Mouse (Mus musculus): ENCODE measurements around the gene Trub1. TPM values are rescaled to one million over a fixed set of nuclear protein-coding genes. Genes with fewer than 3 reads are reported as not detected.

Trub1 gene
- 2.3 and 2.7 TPM in 2 replicates for polyA plus RNA-seq (2012; rRNA removed)

DNA sequence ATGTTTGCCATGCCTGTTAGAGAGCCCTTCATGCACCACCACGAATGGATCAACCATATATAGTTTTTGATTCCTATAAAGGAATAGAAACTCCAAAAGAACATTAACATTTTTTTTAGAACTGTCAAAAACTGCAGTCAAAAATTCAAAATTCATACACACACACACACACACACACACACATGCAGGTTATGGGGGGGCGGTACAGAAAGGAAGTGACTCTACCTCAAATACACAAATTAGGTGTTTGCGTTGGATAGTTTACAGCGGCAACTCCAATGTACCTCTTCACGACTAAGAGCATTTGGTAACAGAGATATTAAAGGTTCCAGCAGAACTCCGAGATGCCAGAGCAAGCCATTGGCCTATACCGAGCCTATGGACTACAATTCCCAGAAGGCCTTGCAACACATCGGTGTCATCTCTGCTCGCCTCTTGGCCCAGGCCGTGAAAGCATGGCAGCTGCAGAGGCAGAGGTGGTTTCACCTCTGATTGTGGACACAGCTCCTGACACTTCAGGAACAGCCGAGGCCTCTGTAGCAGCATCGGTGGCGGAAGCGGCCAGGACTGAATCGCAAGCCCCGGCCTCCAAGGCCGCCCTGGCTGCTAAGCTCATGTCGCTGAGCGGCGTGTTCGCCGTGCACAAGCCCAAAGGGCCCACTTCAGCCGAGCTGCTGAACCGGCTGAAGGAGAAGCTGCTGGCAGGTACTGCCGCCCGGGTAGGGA, at the start of gene Trub1:
Gene Trub1, plus strand, starts transcription at position 421 of the 726 bp plus-strand sequence.
- Histone ChIP-seq H3K27me3 (ENCODE audit: control insufficient read depth, insufficient read depth, low read length) (no peaks in the 10 kb centered on the region), H3K4me1 (ENCODE audit: control insufficient read depth, insufficient read depth, insufficient read length) (no peaks in the 10 kb centered on the region; the same call in 1 of the 2 replicates), H3K4me3 (ENCODE audit: extremely low read depth, insufficient read depth, insufficient read length) (peak within 1 kb of the TSS; percentile 82), H3K27ac (ENCODE audit: insufficient read depth, low read length) (peak within 1 kb of the TSS; percentile 34), H3K36me3 (ENCODE audit: control insufficient read depth, insufficient read depth, low read length) (no peaks in the 10 kb centered on the region)
- peak; percentile 63 to 77 for DNase-seq (ENCODE audit: low read depth in 1 of 2, low spot score in 2 of 2)
- WGBS = 5% methylated on average over 26 of the region's 26 CpGs
- TF ChIP-seq CTCF (IDR thresholded peaks at IDR 0.05; ENCODE audit: extremely low read depth, insufficient read depth, insufficient read length, insufficient replicate concordance) (no peak), POLR2A (IDR thresholded peaks at IDR 0.05; ENCODE audit: low read depth, low read length) (peak; percentile 42)

DNA sequence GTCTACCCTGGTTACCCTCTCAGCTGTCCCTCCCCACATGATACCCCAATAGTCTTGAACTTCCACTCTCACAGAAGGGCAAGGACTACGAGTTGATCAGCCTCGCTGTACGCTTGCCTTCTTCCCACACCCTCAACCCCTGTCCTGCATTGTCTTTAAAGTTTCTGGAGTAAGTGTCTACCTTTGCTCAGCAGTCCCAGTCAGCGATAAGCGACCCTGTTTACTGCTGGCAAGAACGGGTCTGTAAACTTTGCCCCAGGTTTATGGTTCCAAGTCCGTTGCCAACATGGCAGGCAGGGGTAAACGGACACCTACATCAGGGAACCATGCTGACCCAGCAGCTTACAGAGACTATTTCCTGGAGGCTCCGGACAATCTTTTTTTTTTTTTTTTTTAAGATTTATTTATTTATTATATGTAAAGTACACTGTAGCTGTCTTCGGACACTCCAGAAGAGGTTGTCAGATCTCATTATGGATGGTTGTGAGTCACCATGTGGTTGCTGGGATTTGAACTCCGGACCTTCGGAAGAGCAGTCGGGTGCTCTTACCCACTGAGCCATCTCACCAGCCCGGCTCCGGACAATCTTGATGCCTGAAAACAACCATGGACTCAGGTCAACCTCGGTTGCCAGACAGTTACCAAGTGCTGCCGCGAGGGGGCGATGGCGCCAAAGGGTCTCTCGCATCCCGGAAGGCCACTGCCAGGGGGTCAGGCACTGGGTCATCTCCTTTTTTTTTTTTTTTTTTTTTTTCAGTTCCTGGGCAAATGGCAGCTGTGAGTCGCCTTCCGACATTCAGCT, 48.8 kb upstream of the Trub1 start:
- Histone ChIP-seq H3K27ac (ENCODE audit: insufficient read depth, low read length) (no peak overlapping the region), H3K27me3 (ENCODE audit: control insufficient read depth, insufficient read depth, low read length) (no peaks in the 10 kb centered on the region), H3K4me3 (ENCODE audit: extremely low read depth, insufficient read depth, insufficient read length) (no peak overlapping the region), H3K36me3 (ENCODE audit: control insufficient read depth, insufficient read depth, low read length) (no peaks in the 10 kb centered on the region), H3K4me1 (ENCODE audit: control insufficient read depth, insufficient read depth, insufficient read length) (no peaks in the 10 kb centered on the region)
- WGBS = 31% methylated on average over 24 of the region's 24 CpGs
- TF ChIP-seq POLR2A (IDR thresholded peaks at IDR 0.05; ENCODE audit: low read depth, low read length) (no peak), CTCF (IDR thresholded peaks at IDR 0.05; ENCODE audit: extremely low read depth, insufficient read depth, insufficient read length, insufficient replicate concordance) (peak; percentile 89)
- peak; percentile 15 to 64 for DNase-seq (ENCODE audit: low read depth in 1 of 2, low spot score in 2 of 2)

DNA sequence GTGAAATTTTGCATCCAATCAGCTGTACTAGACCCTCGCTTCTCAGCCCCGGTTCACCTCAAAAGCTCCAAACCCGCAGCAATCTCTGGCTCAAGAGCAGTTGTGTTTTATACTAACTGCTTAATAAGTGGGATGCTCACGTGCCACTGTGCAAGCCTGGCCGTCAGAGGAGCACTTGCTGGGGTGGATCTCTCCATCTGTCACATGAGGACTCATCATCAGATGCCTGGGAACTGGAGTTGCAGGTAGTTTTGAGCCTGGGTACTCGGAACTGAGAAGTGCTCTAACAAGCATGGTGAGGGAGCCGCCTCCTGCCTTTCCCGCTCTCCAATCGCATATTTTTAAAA, 48.2 kb upstream of the Trub1 start:
- TF ChIP-seq POLR2A (IDR thresholded peaks at IDR 0.05; ENCODE audit: low read depth, low read length) = no peak
- TF ChIP-seq CTCF (IDR thresholded peaks at IDR 0.05; ENCODE audit: extremely low read depth, insufficient read depth, insufficient read length, insufficient replicate concordance) = no peak
- H3K4me3 ChIP-seq (ENCODE audit: extremely low read depth, insufficient read depth, insufficient read length) = no peak overlapping the region
- H3K27ac ChIP-seq (ENCODE audit: insufficient read depth, low read length) = no peak overlapping the region
- no peak for DNase-seq (ENCODE audit: low read depth in 1 of 2, low spot score in 2 of 2)
- H3K4me1 ChIP-seq (ENCODE audit: control insufficient read depth, insufficient read depth, insufficient read length) = no peaks in the 10 kb centered on the region
- no peaks in the 10 kb centered on the region for H3K36me3 ChIP-seq (ENCODE audit: control insufficient read depth, insufficient read depth, low read length)
- no peaks in the 10 kb centered on the region for H3K27me3 ChIP-seq (ENCODE audit: control insufficient read depth, insufficient read depth, low read length)
- WGBS = 47% methylated on average over 9 of the region's 9 CpGs

DNA sequence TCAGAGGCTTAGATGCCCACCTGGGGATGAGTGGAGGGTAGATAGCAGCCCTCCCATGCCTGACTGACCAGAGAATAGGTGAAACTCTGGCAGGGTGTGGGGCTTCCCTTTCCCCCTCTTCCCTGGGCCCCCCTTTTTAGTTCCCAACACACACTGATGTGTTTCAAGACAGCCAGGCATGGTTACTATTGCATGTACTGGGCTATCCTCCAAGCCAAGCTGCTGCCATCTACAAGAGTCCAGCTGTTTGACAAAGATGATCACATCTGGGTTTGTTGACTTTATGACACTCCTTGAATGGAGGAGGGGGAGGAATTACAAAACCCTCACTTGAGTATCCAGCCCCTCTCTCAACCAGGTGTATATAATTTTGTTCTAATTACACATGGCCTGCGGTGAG, 44.8 kb upstream of the Trub1 start:
- no peak overlapping the region for H3K27ac ChIP-seq (ENCODE audit: insufficient read depth, low read length)
- H3K36me3 ChIP-seq (ENCODE audit: control insufficient read depth, insufficient read depth, low read length) = no peaks in the 10 kb centered on the region
- 92% methylated on average over 1 of the region's 1 CpGs for WGBS
- no peak overlapping the region for H3K4me3 ChIP-seq (ENCODE audit: extremely low read depth, insufficient read depth, insufficient read length)
- H3K4me1 ChIP-seq (ENCODE audit: control insufficient read depth, insufficient read depth, insufficient read length) = peaks cover 10% of the 10 kb centered on the region
- no peaks in the 10 kb centered on the region for H3K27me3 ChIP-seq (ENCODE audit: control insufficient read depth, insufficient read depth, low read length)
- DNase-seq (ENCODE audit: low read depth in 1 of 2, low spot score in 2 of 2) = no peak
- TF ChIP-seq CTCF (IDR thresholded peaks at IDR 0.05; ENCODE audit: extremely low read depth, insufficient read depth, insufficient read length, insufficient replicate concordance) (no peak), POLR2A (IDR thresholded peaks at IDR 0.05; ENCODE audit: low read depth, low read length) (no peak)

DNA sequence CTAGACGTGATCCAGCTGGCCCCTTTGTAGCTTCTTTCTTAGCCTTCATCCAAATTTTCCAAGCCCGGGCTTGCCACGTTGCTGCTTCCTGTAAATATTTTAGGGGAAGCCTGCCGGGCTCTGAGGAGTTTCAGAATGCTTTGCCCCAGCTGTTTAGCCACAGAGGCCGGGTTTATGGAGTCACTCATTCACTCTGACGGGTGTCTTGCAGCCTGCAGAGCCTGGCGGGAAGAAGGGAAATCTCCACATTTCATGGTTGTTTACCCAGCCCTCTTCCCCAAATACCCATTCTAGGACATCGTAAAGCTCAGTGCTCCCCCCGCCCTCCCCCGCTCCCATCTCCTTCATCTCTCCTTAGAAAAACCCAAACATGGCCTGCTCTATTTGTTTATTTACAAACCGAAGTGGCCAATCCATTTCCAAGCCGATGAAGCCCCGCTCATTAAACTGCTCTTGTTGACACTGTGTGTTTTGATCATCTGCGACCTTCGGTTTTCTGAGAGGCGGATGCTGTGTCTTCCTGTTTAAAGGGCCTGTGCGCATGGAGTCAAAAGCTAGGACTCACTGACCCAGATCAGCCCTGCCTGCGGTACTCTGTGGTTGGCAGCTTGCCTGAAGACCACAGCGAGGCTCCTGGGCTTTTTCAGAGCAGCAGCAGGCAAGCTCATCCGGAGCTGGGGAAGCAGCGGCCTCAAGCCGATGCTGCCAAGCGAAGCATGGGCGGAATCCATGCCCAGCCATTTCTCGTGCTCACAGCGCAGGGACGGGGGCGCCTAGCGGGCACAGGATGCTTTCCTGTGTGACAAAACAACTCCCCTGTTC, 41.1 kb upstream of the Trub1 start:
- Histone ChIP-seq H3K27ac (ENCODE audit: insufficient read depth, low read length) (peak overlapping the region; percentile 52; the same call in 1 of the 2 replicates), H3K4me1 (ENCODE audit: control insufficient read depth, insufficient read depth, insufficient read length) (peaks cover 11% of the 10 kb centered on the region), H3K27me3 (ENCODE audit: control insufficient read depth, insufficient read depth, low read length) (no peaks in the 10 kb centered on the region), H3K4me3 (ENCODE audit: extremely low read depth, insufficient read depth, insufficient read length) (peak overlapping the region; percentile 39), H3K36me3 (ENCODE audit: control insufficient read depth, insufficient read depth, low read length) (no peaks in the 10 kb centered on the region)
- 8% methylated on average over 29 of the region's 29 CpGs for WGBS
- TF ChIP-seq CTCF (IDR thresholded peaks at IDR 0.05; ENCODE audit: extremely low read depth, insufficient read depth, insufficient read length, insufficient replicate concordance) = no peak
- no peak for TF ChIP-seq POLR2A (IDR thresholded peaks at IDR 0.05; ENCODE audit: low read depth, low read length)
- DNase-seq (ENCODE audit: low read depth in 1 of 2, low spot score in 2 of 2) = peak; percentile 18 to 39

DNA sequence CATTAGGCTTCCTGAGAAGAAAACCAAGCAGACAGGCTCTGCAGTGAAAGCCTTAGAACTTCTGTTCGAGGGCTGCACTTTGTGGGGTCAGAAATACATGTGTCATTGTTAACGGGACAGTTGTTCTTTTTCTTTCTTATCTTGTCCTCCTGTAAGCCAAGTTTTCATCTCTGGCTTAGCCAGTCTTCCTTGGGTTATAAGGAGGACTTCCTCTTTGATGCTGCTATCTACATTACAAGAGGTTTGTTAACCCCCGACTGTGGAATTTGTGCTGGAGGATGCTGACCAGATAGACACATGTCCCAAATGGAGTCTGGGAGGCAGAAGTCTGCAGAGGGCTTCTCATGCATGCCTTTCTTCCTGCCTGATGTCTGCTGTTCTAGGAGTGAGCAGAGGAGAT, 39.5 kb upstream of the Trub1 start:
- H3K4me1 ChIP-seq (ENCODE audit: control insufficient read depth, insufficient read depth, insufficient read length) = peaks cover 11% of the 10 kb centered on the region
- TF ChIP-seq POLR2A (IDR thresholded peaks at IDR 0.05; ENCODE audit: low read depth, low read length) = no peak

More for the DNA sequence above, 39.5 kb upstream of the Trub1 start:
- Histone ChIP-seq H3K27ac (ENCODE audit: insufficient read depth, low read length) (no peak overlapping the region), H3K27me3 (ENCODE audit: control insufficient read depth, insufficient read depth, low read length) (no peaks in the 10 kb centered on the region), H3K36me3 (ENCODE audit: control insufficient read depth, insufficient read depth, low read length) (no peaks in the 10 kb centered on the region), H3K4me3 (ENCODE audit: extremely low read depth, insufficient read depth, insufficient read length) (no peak overlapping the region)
- DNase-seq (ENCODE audit: low read depth in 1 of 2, low spot score in 2 of 2) = no peak
- 17% methylated on average over 3 of the region's 3 CpGs for WGBS
